ENCODE assay signal across 8 mouse cellular contexts in the genomic region with DNA sequence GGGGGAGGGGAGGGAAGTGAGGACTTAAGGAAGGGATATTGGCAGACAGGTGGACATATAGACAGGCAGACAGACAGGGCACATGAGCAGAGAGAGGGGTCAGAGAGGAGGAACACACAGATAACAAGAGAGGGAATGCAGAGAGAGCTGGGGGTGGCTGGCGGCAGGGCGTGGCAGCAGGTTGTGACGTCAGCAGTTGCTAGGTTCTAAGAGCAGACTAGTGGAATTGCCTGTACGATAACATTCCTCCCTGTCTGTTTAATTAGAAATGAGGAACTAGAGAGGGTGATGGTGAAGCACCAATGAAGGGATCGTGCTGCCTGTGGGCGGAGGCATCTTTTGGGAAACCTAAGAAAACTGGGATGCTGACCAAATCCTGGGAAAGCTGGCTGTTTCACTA. TPM values are rescaled to one million over a fixed set of nuclear protein-coding genes. Genes with fewer than 3 reads are reported as not detected.
DNase-seq lines count a peak whose midpoint lies in the region; ATAC-seq lines count a peak whose summit lies in the region.

No protein-coding gene starts in this region.

- peak; percentile 59; the same call in 1 of the 2 replicates for ATAC-seq in neutrophil, adult 5-6 weeks (ENCODE audit: extremely low read depth, insufficient number of reproducible peaks, low FRiP score, poor library complexity, severe bottlenecking)

- intact Hi-C loops in left cerebral cortex, postnatal 14 days (cut with DNase I): no loop called here

- peak; percentile 62 to 78 for DNase-seq in cerebellum, postnatal 10 days
- no peak for DNase-seq in cerebellum, adult 18-20 months
- DNase-seq in left cerebral cortex, postnatal 14 days (ENCODE audit: low spot score in 2 of 2): peak; percentile 57 to 62
- no peak for DNase-seq in left cerebral cortex, adult 8-10 months (ENCODE audit: low spot score in 2 of 2)
- DNase-seq in MN1 (ENCODE audit: low spot score): peak; percentile 63
- peak; percentile 75 for DNase-seq in induced T-regulatory cell, adult 2 months (ENCODE audit: low read depth)
- DNase-seq in adrenal gland, adult 8-10 months: no peak

RNA-seq across cellular contexts. Expression of gene Hcar1, which starts 11.8 kb away (rescaled TPM):
- 1 to 10 TPM; 1.3 to 2.0 TPM for total RNA-seq in left cerebral cortex, postnatal 14 days (2021)
- total RNA-seq in left cerebral cortex, adult 8-10 months (2022): 1 to 10 TPM in 2 of 4 experiments, under 1 TPM in 2; 0.88 to 1.4 (median 1.1) TPM
- not detected in 2 replicates for total RNA-seq in neutrophil, adult 5-6 weeks (2017)
- total RNA-seq in adrenal gland, adult 8-10 months (2022): 1 to 10 TPM; 3.4 to 8.4 (median 7.0) TPM

RNA-seq across cellular contexts. Expression of gene Denr, which starts 15.3 kb away (rescaled TPM):
- 10 to 100 TPM; 65.6 to 70.7 TPM for total RNA-seq in left cerebral cortex, postnatal 14 days (2021)
- 10 to 100 TPM; 67.8 to 76.3 (median 73.0) TPM for total RNA-seq in left cerebral cortex, adult 8-10 months (2022)
- 23.0 and 27.9 TPM in 2 replicates for total RNA-seq in neutrophil, adult 5-6 weeks (2017)
- total RNA-seq in adrenal gland, adult 8-10 months (2022): 10 to 100 TPM; 60.3 to 75.8 (median 67.3) TPM

RNA-seq across cellular contexts. Expression of gene Hcar2, which starts 26.4 kb away (rescaled TPM):
- not detected for total RNA-seq in left cerebral cortex, postnatal 14 days (2021)
- 1 to 10 TPM in 2 of 4 experiments, under 1 TPM in 1, not detected in 1; 0.24 to 2.8 (median 1.3) TPM for total RNA-seq in left cerebral cortex, adult 8-10 months (2022)
- total RNA-seq in neutrophil, adult 5-6 weeks (2017): 78.9 and 82.9 TPM in 2 replicates
- 1 to 10 TPM; 1.3 to 2.6 (median 1.5) TPM for total RNA-seq in adrenal gland, adult 8-10 months (2022)

RNA-seq across cellular contexts. Expression of gene Gm43518, which starts 35.5 kb away (rescaled TPM):
- total RNA-seq in left cerebral cortex, postnatal 14 days (2021): not detected
- 1 to 10 TPM in 1 of 4 experiments, not detected in 3; 1.2 TPM for total RNA-seq in left cerebral cortex, adult 8-10 months (2022)
- 1.5 and 2.9 TPM in 2 replicates for total RNA-seq in neutrophil, adult 5-6 weeks (2017)
- total RNA-seq in adrenal gland, adult 8-10 months (2022): 1 to 10 TPM in 3 of 4 experiments, under 1 TPM in 1; 0.87 to 2.5 (median 2.2) TPM

RNA-seq across cellular contexts. Expression of gene Ccdc62, which starts 38.8 kb away (rescaled TPM):
- total RNA-seq in left cerebral cortex, postnatal 14 days (2021): 1 to 10 TPM; 2.7 to 4.2 TPM
- total RNA-seq in left cerebral cortex, adult 8-10 months (2022): 1 to 10 TPM; 2.0 to 6.9 (median 5.4) TPM
- total RNA-seq in neutrophil, adult 5-6 weeks (2017): 5.8 and 8.6 TPM in 2 replicates
- 1 to 10 TPM; 2.0 to 9.8 (median 6.1) TPM for total RNA-seq in adrenal gland, adult 8-10 months (2022)

Comparison
In these comparisons a context has a peak if more than half of its experiments do, and no peak if none do; other contexts are left out.
1. DNase-seq: peak in cerebellum, postnatal 10 days (2 of 2), left cerebral cortex, postnatal 14 days (2 of 2), MN1 (single experiment) and induced T-regulatory cell, adult 2 months (single experiment); none in cerebellum, adult 18-20 months (0 of 2), left cerebral cortex, adult 8-10 months (0 of 2) and adrenal gland, adult 8-10 months (single experiment).
2. RNA of gene Hcar2, which starts 26.4 kb away (total RNA-seq): 78.9 to 82.9 TPM in neutrophil, adult 5-6 weeks; 1.3 to 2.6 TPM in adrenal gland, adult 8-10 months, 0.24 to 2.8 TPM in left cerebral cortex, adult 8-10 months and not detected in left cerebral cortex, postnatal 14 days; every median in the first group is over 10 times any median in the second.